Mouse (Mus musculus): ENCODE measurements at regions not wholly inside any gene's neighbourhood (a gene's known extent, or its start where the extent isn't known, plus 50 kb on each side); places are given as distances from the start of the nearest gene placed in this dataset.

GRCm38 (mm10) chr10:8072463-8072862 is 116.4 kb upstream of the Tab2 start:
- Histone ChIP-seq H3K79me3 (ENCODE audit: low read depth) (no peaks in the 10 kb centered on the region), H3K79me2 (ENCODE audit: control insufficient read depth, insufficient read depth) (no peaks in the 10 kb centered on the region), H3K36me3 (ENCODE audit: control insufficient read depth, insufficient read depth) (no peaks in the 10 kb centered on the region), H3K4me3 (ENCODE audit: insufficient read depth, poor library complexity, severe bottlenecking) (no peak overlapping the region), H3K27me3 (ENCODE audit: control insufficient read depth, insufficient read depth, insufficient read length) (no peaks in the 10 kb centered on the region), H3ac (ENCODE audit: control insufficient read depth, insufficient read length, low read depth) (no peak overlapping the region)
- TF ChIP-seq USF1 (IDR thresholded peaks at IDR 0.05; ENCODE audit: low read depth) (no peak), MAX (IDR thresholded peaks at IDR 0.05) (no peak), MYOD1 (IDR thresholded peaks at IDR 0.05; ENCODE audit: control insufficient read depth, insufficient read length, low read depth) (no peak), MYOG (IDR thresholded peaks at IDR 0.05; ENCODE audit: control insufficient read depth, extremely low read depth, insufficient read length) (no peak), CEBPB (IDR thresholded peaks at IDR 0.05; ENCODE audit: low read depth) (no peak), CTCF (IDR thresholded peaks at IDR 0.05; ENCODE audit: control insufficient read depth, insufficient read depth, insufficient read length) (no peak), FOSL1 (IDR thresholded peaks at IDR 0.05; ENCODE audit: insufficient read depth, low read length, poor library complexity, severe bottlenecking) (no peak)

- Histone ChIP-seq H3ac (ENCODE audit: control insufficient read depth, insufficient read length, low read depth) (no peak overlapping the region), H3K27me3 (ENCODE audit: control insufficient read depth, insufficient read depth, insufficient read length) (no peaks in the 10 kb centered on the region), H3K79me2 (ENCODE audit: control insufficient read depth, insufficient read depth) (no peaks in the 10 kb centered on the region), H3K36me3 (ENCODE audit: control insufficient read depth, insufficient read depth) (no peaks in the 10 kb centered on the region), H3K79me3 (ENCODE audit: low read depth) (no peaks in the 10 kb centered on the region), H3K4me3 (ENCODE audit: insufficient read depth, poor library complexity, severe bottlenecking) (no peak overlapping the region)
- TF ChIP-seq CEBPB (IDR thresholded peaks at IDR 0.05; ENCODE audit: low read depth) (no peak), MAX (IDR thresholded peaks at IDR 0.05) (no peak), MYOD1 (IDR thresholded peaks at IDR 0.05; ENCODE audit: control insufficient read depth, insufficient read length, low read depth) (no peak), USF1 (IDR thresholded peaks at IDR 0.05; ENCODE audit: low read depth) (no peak), FOSL1 (IDR thresholded peaks at IDR 0.05; ENCODE audit: insufficient read depth, low read length, poor library complexity, severe bottlenecking) (no peak), CTCF (IDR thresholded peaks at IDR 0.05; ENCODE audit: control insufficient read depth, insufficient read depth, insufficient read length) (no peak), MYOG (IDR thresholded peaks at IDR 0.05; ENCODE audit: control insufficient read depth, extremely low read depth, insufficient read length) (no peak)
Observed at GRCm38 (mm10) chr10:8071858-8072257, 115.8 kb upstream of the Tab2 start.

- Histone ChIP-seq H3K4me3 (ENCODE audit: insufficient read depth, poor library complexity, severe bottlenecking) (no peak overlapping the region), H3ac (ENCODE audit: control insufficient read depth, insufficient read length, low read depth) (no peak overlapping the region), H3K79me2 (ENCODE audit: control insufficient read depth, insufficient read depth) (no peaks in the 10 kb centered on the region), H3K36me3 (ENCODE audit: control insufficient read depth, insufficient read depth) (no peaks in the 10 kb centered on the region), H3K79me3 (ENCODE audit: low read depth) (no peaks in the 10 kb centered on the region), H3K27me3 (ENCODE audit: control insufficient read depth, insufficient read depth, insufficient read length) (no peaks in the 10 kb centered on the region)
- TF ChIP-seq MYOD1 (IDR thresholded peaks at IDR 0.05; ENCODE audit: control insufficient read depth, insufficient read length, low read depth) (no peak), CTCF (IDR thresholded peaks at IDR 0.05; ENCODE audit: control insufficient read depth, insufficient read depth, insufficient read length) (no peak), USF1 (IDR thresholded peaks at IDR 0.05; ENCODE audit: low read depth) (no peak), MAX (IDR thresholded peaks at IDR 0.05) (no peak), CEBPB (IDR thresholded peaks at IDR 0.05; ENCODE audit: low read depth) (no peak), FOSL1 (IDR thresholded peaks at IDR 0.05; ENCODE audit: insufficient read depth, low read length, poor library complexity, severe bottlenecking) (no peak), MYOG (IDR thresholded peaks at IDR 0.05; ENCODE audit: control insufficient read depth, extremely low read depth, insufficient read length) (no peak)
Observed at GRCm38 (mm10) chr10:8070472-8070871, 114.4 kb upstream of the Tab2 start.

GRCm38 (mm10) chr10:8066926-8067325 is 110.9 kb upstream of the Tab2 start:
- no peak overlapping the region for H3K4me3 ChIP-seq (ENCODE audit: insufficient read depth, poor library complexity, severe bottlenecking)
- no peaks in the 10 kb centered on the region for H3K79me3 ChIP-seq (ENCODE audit: low read depth)
- no peak for TF ChIP-seq MYOD1 (IDR thresholded peaks at IDR 0.05; ENCODE audit: control insufficient read depth, insufficient read length, low read depth)
- no peak overlapping the region for H3ac ChIP-seq (ENCODE audit: control insufficient read depth, insufficient read length, low read depth)
- no peaks in the 10 kb centered on the region for H3K36me3 ChIP-seq (ENCODE audit: control insufficient read depth, insufficient read depth)
- H3K79me2 ChIP-seq (ENCODE audit: control insufficient read depth, insufficient read depth): no peaks in the 10 kb centered on the region
- no peaks in the 10 kb centered on the region for H3K27me3 ChIP-seq (ENCODE audit: control insufficient read depth, insufficient read depth, insufficient read length)

GRCm38 (mm10) chr10:8065746-8066145 is 109.7 kb upstream of the Tab2 start:
- H3ac ChIP-seq (ENCODE audit: control insufficient read depth, insufficient read length, low read depth): no peak overlapping the region
- no peak for TF ChIP-seq MYOD1 (IDR thresholded peaks at IDR 0.05; ENCODE audit: control insufficient read depth, insufficient read length, low read depth)
- no peak for TF ChIP-seq USF1 (IDR thresholded peaks at IDR 0.05; ENCODE audit: low read depth)
- TF ChIP-seq MYOG (IDR thresholded peaks at IDR 0.05; ENCODE audit: control insufficient read depth, extremely low read depth, insufficient read length): no peak
- H3K27me3 ChIP-seq (ENCODE audit: control insufficient read depth, insufficient read depth, insufficient read length): no peaks in the 10 kb centered on the region
- no peaks in the 10 kb centered on the region for H3K79me2 ChIP-seq (ENCODE audit: control insufficient read depth, insufficient read depth)
- no peaks in the 10 kb centered on the region for H3K36me3 ChIP-seq (ENCODE audit: control insufficient read depth, insufficient read depth)
- H3K4me3 ChIP-seq (ENCODE audit: insufficient read depth, poor library complexity, severe bottlenecking): no peak overlapping the region
- H3K79me3 ChIP-seq (ENCODE audit: low read depth): no peaks in the 10 kb centered on the region

GRCm38 (mm10) chr10:8064281-8064680 is 108.3 kb upstream of the Tab2 start:
- TF ChIP-seq MAX (IDR thresholded peaks at IDR 0.05) (no peak), MYOD1 (IDR thresholded peaks at IDR 0.05; ENCODE audit: control insufficient read depth, insufficient read length, low read depth) (no peak), CTCF (IDR thresholded peaks at IDR 0.05; ENCODE audit: control insufficient read depth, insufficient read depth, insufficient read length) (no peak), USF1 (IDR thresholded peaks at IDR 0.05; ENCODE audit: low read depth) (no peak), FOSL1 (IDR thresholded peaks at IDR 0.05; ENCODE audit: insufficient read depth, low read length, poor library complexity, severe bottlenecking) (no peak), CEBPB (IDR thresholded peaks at IDR 0.05; ENCODE audit: low read depth) (no peak), MYOG (IDR thresholded peaks at IDR 0.05; ENCODE audit: control insufficient read depth, extremely low read depth, insufficient read length) (no peak)
- Histone ChIP-seq H3K79me2 (ENCODE audit: control insufficient read depth, insufficient read depth) (no peaks in the 10 kb centered on the region), H3ac (ENCODE audit: control insufficient read depth, insufficient read length, low read depth) (no peak overlapping the region), H3K4me3 (ENCODE audit: insufficient read depth, poor library complexity, severe bottlenecking) (no peak overlapping the region), H3K79me3 (ENCODE audit: low read depth) (no peaks in the 10 kb centered on the region), H3K27me3 (ENCODE audit: control insufficient read depth, insufficient read depth, insufficient read length) (no peaks in the 10 kb centered on the region), H3K36me3 (ENCODE audit: control insufficient read depth, insufficient read depth) (no peaks in the 10 kb centered on the region)
